Mouse (Mus musculus): ENCODE measurements at regions not wholly inside any gene's neighbourhood (a gene's known extent, or its start where the extent isn't known, plus 50 kb on each side); places are given as distances from the start of the nearest gene placed in this dataset.
"Not testable (repeated sequence)": the region's sequence is repeated elsewhere in the genome, so short reads cannot be mapped to it uniquely, and the experiment has no call there.

- no peak for DNase-seq
Measured at GRCm38 (mm10) chr13:98438206-98438605, 53.6 kb downstream of the Gm10320 start.

GRCm38 (mm10) chr13:98436961-98437360 is 54.8 kb downstream of the Gm10320 start:
- DNase-seq: no peak

GRCm38 (mm10) chr13:98435245-98435975 is 56.4 kb downstream of the Gm10320 start:
- DNase-seq: no peak

GRCm38 (mm10) chr13:98429851-98430250 is 62.0 kb downstream of the Gm10320 start:
- DNase-seq: no peak

- DNase-seq: not testable (repeated sequence)
Measured at GRCm38 (mm10) chr13:98427660-98428059, 64.1 kb downstream of the Gm10320 start.

- DNase-seq: no peak
Measured at GRCm38 (mm10) chr13:98425026-98425425, 66.8 kb downstream of the Gm10320 start.

GRCm38 (mm10) chr13:98424000-98424399 is 67.8 kb downstream of the Gm10320 start:
- DNase-seq: no peak

GRCm38 (mm10) chr13:98420419-98421043 is 66.5 kb downstream of the Foxd1 start:
- no peak for DNase-seq

- DNase-seq: no peak
Measured at GRCm38 (mm10) chr13:98417736-98418135, 63.7 kb downstream of the Foxd1 start.

GRCm38 (mm10) chr13:98416457-98416856 is 62.4 kb downstream of the Foxd1 start:
- DNase-seq: no peak

GRCm38 (mm10) chr13:98414851-98415250 is 60.8 kb downstream of the Foxd1 start:
- DNase-seq: peak in 1 of 2 experiments; percentile 18

- DNase-seq: no peak
Measured at GRCm38 (mm10) chr13:98413233-98413632, 59.2 kb downstream of the Foxd1 start.
